Mouse (Mus musculus): ENCODE measurements around the gene Aff1. TPM values are rescaled to one million over a fixed set of nuclear protein-coding genes. Genes with fewer than 3 reads are reported as not detected.

Gene Aff1
- polyA plus RNA-seq, 1 experiment from 2014 or later: 2.3 TPM

DNA sequence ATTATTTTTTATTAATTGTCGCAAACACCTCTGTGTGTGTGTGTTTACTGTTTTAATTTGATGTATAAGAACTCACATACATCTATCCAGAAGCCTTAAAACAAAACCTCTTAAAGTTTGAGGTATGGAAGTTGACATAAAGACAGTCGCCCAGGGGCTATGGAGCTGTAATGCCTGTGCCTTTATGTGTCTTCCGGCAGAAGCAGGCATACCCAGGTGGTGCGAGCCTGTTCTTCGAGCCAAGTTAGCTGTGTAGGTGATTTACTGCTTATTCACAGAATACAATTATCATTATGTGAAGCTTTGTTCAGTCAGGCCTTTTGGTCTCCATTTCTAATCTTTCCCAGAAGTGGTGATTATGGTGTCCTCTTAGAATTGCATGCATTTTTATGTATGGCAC, 111.2 kb downstream of the Aff1 start:
- H3K4me1 ChIP-seq (replicated peaks): peaks cover 38% of the 10 kb centered on the region
- WGBS: 32% methylated on average over 5 of the region's 5 CpGs
- peak; percentile 66 for ATAC-seq (ENCODE audit: low read depth)
- H3K9ac ChIP-seq: no peak overlapping the region
- H3K27me3 ChIP-seq: no peaks in the 10 kb centered on the region
- no peaks in the 10 kb centered on the region for H3K9me3 ChIP-seq
- no peak overlapping the region for H3K4me3 ChIP-seq
- H3K36me3 ChIP-seq: no peaks in the 10 kb centered on the region
- H3K27ac ChIP-seq (replicated peaks): peak overlapping the region; percentile 70
- no peak overlapping the region for H3K4me2 ChIP-seq

DNA sequence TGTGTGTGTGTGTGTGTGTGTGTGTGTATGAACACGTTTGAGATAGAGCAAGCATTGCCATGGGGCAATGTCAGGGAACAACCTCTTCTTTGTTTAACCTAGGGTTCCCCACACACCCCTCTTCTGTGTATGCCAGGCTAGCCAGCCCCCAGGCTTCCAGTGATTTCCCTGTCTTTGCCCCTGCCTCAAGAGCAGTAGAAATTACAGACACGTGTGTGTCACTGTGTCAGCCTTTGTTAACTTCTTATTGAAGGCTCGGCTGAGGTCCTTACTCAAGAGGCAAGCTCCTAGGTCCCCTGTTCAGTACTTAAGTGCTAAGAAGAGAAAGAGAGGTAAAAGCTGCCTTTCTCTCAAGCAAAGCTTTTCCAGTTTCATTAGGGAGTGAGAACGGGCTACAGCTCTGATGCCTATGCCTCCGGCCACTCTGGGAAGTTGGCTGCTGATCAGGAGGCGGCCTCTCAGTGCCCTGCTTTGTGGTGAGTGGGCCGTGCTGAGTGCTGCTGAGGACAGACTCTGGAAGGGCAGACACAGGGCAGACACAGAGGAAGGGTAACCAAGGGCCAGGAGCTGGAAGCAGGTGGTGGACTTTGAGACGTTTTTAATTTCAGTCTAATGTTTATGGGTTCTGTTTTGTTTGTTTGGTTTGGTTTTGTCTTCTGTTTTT, 111.9 kb downstream of the Aff1 start:
- Histone ChIP-seq H3K27ac (replicated peaks) (peak overlapping the region; percentile 70), H3K9me3 (no peaks in the 10 kb centered on the region), H3K4me1 (replicated peaks) (peaks cover 37% of the 10 kb centered on the region), H3K36me3 (no peaks in the 10 kb centered on the region), H3K27me3 (no peaks in the 10 kb centered on the region), H3K9ac (no peak overlapping the region), H3K4me3 (no peak overlapping the region), H3K4me2 (no peak overlapping the region)
- peak; percentile 87 for ATAC-seq (ENCODE audit: low read depth)
- WGBS: 7% methylated on average over 8 of the region's 8 CpGs

DNA sequence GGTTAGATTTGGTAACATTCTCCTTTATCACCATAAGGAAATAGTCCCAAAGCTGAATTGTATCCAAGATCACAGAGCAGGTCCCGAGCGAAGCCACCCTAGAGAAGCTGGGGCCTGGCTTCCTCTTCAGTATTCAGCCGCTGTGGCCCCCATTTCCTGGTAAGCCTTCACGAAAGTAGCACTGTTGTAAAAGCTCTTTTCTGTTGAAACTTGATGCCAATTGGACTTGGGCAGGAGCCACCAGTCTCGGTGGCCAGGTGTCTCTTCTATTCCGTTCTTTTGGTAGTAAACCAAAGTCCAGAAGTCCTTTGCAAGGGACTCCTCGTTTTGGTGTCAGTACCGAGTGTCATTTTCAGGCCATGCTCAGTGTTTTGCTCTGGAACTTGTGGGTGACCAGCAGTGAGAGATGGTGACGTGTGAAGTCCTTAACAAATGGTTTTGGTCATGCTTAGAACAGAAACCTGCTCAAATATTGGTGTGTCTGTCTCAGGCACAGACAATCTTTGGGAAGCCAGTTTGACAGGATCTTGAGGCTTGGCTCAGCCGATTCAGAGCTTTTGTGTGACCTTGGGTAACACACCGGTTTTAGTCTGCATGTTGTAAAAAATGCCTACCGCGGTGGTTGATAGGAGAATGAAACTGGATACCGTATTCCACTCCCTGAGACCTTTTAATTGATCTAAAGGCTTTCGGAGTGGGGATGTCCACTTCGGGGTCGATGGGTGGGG, 114.8 kb downstream of the Aff1 start:
- Histone ChIP-seq H3K36me3 (no peaks in the 10 kb centered on the region), H3K9me3 (no peaks in the 10 kb centered on the region), H3K4me2 (no peak overlapping the region), H3K9ac (no peak overlapping the region), H3K4me1 (replicated peaks) (peaks cover 29% of the 10 kb centered on the region), H3K4me3 (no peak overlapping the region), H3K27me3 (no peaks in the 10 kb centered on the region), H3K27ac (replicated peaks) (no peak overlapping the region)
- no peak for ATAC-seq (ENCODE audit: low read depth)
- WGBS: 67% methylated on average over 17 of the region's 17 CpGs

DNA sequence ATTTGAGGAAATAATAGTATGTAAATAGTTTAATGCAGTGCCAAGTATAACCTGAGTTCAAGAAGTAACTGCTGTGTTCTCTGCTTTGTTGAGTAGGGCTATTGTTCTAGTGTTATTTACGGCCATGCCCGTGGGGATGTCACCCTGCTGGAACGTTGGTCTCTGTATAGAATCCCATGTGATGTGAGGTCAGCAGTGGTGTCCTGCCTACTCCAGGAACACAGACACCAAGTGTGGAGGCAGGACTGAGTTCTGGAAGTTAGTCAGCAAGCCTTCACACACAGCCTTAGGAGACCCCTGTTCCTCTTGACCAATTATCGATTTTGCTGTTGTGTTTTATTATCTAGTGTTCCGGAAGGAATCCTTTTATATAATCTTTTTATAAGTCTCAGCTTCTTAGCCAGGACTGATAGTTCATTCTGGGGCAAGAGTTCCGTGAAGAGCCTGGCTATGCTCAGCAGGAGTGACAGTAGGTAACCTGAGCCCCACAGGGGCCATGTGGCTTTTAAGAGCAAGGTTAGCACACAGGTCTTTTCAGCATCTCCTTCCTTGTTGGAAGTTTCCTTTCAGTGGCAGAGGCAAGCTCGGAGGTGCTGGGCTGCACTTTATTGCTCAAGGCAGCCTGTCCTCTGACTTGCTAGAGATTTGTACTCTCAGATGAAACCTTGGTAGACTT, 115.6 kb downstream of the Aff1 start:
- Histone ChIP-seq H3K36me3 (no peaks in the 10 kb centered on the region), H3K27ac (replicated peaks) (no peak overlapping the region), H3K4me1 (replicated peaks) (peaks cover 25% of the 10 kb centered on the region), H3K27me3 (no peaks in the 10 kb centered on the region), H3K4me2 (no peak overlapping the region), H3K4me3 (no peak overlapping the region), H3K9ac (no peak overlapping the region), H3K9me3 (no peaks in the 10 kb centered on the region)
- WGBS: 34% methylated on average over 7 of the region's 7 CpGs
- ATAC-seq (ENCODE audit: low read depth): no peak

DNA sequence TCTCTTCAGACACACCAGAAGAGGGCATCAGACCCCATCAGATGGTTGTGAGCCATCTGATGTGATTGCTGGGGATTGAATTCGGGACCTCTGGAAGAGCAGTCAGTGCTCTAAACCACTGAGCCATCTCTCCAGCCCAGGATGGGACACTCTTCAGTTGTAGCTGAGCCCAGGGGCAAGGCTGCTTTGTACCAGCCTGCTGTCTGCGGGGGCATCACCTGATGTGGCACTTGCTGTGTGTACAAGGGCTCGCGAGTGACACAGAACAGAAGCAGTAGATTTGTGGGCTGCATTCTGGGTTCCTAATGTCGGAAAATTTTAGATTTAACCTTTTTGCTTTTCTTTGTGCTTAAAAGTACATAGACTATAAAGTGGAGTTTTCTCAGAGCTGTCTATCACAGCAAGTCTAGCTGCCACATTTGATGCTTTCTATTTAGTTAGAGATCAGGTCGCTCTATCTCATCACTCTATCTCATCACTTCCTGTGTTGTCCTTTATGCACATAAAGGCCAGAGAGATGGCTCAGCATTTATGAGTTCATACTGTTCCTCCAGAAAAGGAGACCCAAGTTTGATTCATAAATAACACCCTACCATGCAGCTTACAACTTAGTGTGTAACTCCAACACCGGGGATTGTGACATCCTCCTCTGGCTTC, 117.6 kb downstream of the Aff1 start:
- Histone ChIP-seq H3K9me3 (no peaks in the 10 kb centered on the region), H3K27ac (replicated peaks) (no peak overlapping the region), H3K4me3 (no peak overlapping the region), H3K27me3 (no peaks in the 10 kb centered on the region), H3K9ac (no peak overlapping the region), H3K4me2 (no peak overlapping the region), H3K4me1 (replicated peaks) (peaks cover 13% of the 10 kb centered on the region), H3K36me3 (no peaks in the 10 kb centered on the region)
- no peak for ATAC-seq (ENCODE audit: low read depth)
- 92% methylated on average over 7 of the region's 7 CpGs for WGBS

DNA sequence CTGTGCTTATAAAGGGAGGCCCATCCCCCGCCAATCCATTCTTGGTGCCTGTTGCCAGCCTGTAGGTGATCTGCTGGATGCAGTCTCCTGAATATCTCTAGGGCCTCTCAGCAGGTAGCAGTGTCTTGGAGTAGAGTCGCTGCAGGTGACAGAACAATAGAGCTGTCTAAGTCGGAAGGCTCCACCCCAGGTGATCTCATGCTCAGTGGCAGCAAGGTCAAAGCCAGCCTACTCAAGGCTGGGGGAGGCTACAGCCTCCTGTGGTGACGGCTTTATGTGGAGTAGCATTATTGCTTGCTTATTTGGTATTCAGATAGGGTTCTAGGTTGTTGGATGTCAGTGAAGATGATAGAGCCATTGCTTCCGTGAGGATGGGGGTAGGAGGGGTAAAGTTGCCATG, 121.1 kb downstream of the Aff1 start:
- no peaks in the 10 kb centered on the region for H3K36me3 ChIP-seq
- H3K4me2 ChIP-seq: no peak overlapping the region
- H3K4me1 ChIP-seq (replicated peaks): 0 out of 2 replicates have a peak, but pooled peaks cover 6% of the 10 kb centered on the region
- H3K27me3 ChIP-seq: no peaks in the 10 kb centered on the region
- no peak for ATAC-seq (ENCODE audit: low read depth)
- H3K9ac ChIP-seq: no peak overlapping the region
- no peaks in the 10 kb centered on the region for H3K9me3 ChIP-seq
- H3K27ac ChIP-seq (replicated peaks): no peak overlapping the region
- WGBS: 73% methylated on average over 5 of the region's 5 CpGs
- no peak overlapping the region for H3K4me3 ChIP-seq

DNA sequence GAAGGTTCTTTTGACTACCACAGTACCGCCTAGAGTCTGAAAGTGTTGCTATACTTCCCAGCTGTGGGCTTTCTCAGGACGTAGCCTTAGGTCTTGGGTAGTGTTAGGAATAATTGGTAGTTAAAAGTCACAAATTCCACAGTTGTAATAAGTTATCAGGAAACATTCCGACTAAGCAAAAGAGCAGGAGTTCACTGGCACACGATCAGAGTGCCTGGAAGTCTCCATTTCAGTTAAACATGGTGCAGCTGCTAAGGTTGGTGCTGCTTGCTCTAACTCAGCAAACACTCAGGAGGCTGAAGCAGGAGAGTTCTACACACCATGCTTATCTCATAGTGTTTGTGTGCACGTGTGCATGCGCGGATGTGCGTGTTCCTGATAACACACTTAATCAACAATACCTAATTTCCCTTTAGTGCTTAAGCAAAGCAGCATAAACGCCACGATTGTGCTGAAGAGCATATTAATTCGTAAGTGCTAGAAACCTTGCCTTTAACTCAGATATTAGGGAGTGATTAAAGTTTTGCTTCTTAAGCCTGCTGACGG, 121.9 kb downstream of the Aff1 start:
- Histone ChIP-seq H3K27ac (replicated peaks) (no peak overlapping the region), H3K9ac (no peak overlapping the region), H3K9me3 (no peaks in the 10 kb centered on the region), H3K27me3 (no peaks in the 10 kb centered on the region), H3K36me3 (no peaks in the 10 kb centered on the region), H3K4me3 (no peak overlapping the region), H3K4me2 (no peak overlapping the region), H3K4me1 (replicated peaks) (0 out of 2 replicates have a peak, but pooled peaks cover 7% of the 10 kb centered on the region)
- WGBS: 94% methylated on average over 12 of the region's 12 CpGs
- no peak for ATAC-seq (ENCODE audit: low read depth)

DNA sequence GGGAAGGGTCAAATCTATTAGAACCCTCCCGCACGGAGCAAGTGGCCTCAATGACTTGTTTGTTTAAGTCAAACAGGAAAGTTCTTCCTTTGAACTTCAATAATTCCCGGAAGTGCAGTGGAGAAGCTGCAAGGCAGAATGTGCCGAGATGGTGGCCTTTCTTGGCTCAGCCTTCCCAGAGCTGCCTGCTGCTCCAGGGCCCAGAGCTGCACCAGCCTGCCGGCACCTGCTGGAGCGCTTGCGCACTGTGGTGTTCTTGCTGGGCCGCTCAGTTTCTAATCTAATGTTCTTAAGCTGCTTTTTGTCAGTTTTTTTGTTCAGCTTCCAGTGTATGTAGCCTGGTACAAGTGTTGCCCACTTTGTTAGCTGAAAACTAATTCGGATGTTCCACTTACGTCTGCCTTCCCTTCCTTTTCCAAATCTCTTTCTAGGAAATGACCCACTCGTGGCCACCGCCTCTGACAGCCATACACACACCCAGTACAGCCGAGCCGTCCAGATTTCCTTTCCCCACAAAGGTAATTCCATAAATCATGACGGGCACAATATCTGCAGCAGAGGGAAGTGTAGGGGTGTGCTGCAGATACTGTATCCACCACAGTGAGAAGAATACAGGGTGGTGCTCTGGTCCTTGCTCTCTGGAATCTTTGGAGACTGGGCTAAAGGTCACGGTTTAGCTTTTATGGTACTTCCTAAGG, 122.5 kb downstream of the Aff1 start:
- Histone ChIP-seq H3K9ac (no peak overlapping the region), H3K4me3 (no peak overlapping the region), H3K4me2 (no peak overlapping the region), H3K36me3 (no peaks in the 10 kb centered on the region), H3K27ac (replicated peaks) (0 out of 2 replicates have a peak overlapping the region, but pooled peaks have one; percentile 20), H3K27me3 (no peaks in the 10 kb centered on the region), H3K9me3 (no peaks in the 10 kb centered on the region), H3K4me1 (replicated peaks) (0 out of 2 replicates have a peak, but pooled peaks cover 7% of the 10 kb centered on the region)
- no peak for ATAC-seq (ENCODE audit: low read depth)
- WGBS: 66% methylated on average over 16 of the region's 16 CpGs

DNA sequence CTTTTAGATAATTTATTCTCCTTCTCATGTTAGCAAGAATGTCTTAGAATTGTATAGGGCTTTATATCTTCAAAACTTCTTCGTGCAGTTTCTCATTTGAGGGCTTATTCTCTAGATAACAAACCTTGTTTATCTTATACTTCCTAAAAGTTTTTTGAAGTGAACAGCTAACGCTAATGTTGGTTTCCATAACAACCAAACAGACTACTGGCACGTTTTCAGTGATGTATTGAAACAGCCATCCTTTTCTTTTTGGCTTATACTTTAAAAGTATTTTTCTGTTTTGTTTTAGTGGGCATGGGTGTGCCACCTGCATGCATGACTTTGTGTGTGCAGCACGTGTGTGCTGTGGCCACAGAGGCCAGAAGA, 123.1 kb downstream of the Aff1 start:
- Histone ChIP-seq H3K27ac (replicated peaks) (no peak overlapping the region), H3K27me3 (no peaks in the 10 kb centered on the region), H3K9me3 (no peaks in the 10 kb centered on the region), H3K9ac (no peak overlapping the region), H3K4me1 (replicated peaks) (0 out of 2 replicates have a peak, but pooled peaks cover 7% of the 10 kb centered on the region), H3K36me3 (no peaks in the 10 kb centered on the region), H3K4me2 (no peak overlapping the region), H3K4me3 (no peak overlapping the region)
- 60% methylated on average over 4 of the region's 4 CpGs for WGBS
- ATAC-seq (ENCODE audit: low read depth): no peak

DNA sequence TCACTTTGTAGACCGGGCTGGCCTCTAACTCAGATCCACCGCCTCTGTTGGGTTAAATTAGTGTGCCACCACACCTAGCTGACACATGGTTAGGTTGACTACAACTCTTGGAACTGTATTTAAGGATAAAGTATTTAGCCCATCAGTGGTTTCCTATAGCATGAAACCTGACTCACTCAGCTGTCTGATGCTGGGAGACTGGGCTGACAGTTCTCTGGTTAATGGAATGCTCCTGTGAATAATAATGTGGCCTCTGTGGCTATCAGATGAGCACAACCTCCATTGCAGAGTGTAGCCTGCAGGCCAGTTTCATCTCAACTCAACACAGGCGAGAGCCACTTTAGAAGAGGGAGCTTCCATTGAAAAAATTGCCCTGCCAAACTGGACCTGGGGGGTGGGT, 124.5 kb downstream of the Aff1 start:
- Histone ChIP-seq H3K27ac (replicated peaks) (no peak overlapping the region), H3K4me3 (no peak overlapping the region), H3K36me3 (no peaks in the 10 kb centered on the region), H3K9me3 (no peaks in the 10 kb centered on the region), H3K4me2 (no peak overlapping the region), H3K4me1 (replicated peaks) (0 out of 2 replicates have a peak, but pooled peaks cover 7% of the 10 kb centered on the region), H3K9ac (no peak overlapping the region), H3K27me3 (no peaks in the 10 kb centered on the region)
- WGBS: 94% methylated on average over 3 of the region's 3 CpGs
- no peak for ATAC-seq (ENCODE audit: low read depth)

DNA sequence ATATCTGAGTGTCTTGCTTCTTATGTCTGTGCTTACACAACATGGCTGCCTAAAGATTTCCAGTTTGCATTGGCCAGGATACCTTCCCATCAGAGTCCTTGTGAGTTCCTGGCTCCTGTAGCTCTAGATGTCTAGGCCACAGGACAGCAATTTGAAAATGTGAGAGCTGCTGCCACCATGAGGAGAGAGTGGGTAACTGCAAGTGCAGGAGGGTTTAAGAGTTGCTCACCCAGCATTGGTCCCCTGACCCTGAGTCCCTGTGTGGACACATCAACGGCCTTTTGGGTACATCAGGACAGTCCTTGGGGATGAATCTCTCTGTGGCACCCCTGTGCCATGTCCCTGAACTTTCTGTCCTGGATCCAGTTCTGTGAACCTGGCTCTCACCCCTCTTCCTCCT, 125.6 kb downstream of the Aff1 start:
- H3K4me1 ChIP-seq (replicated peaks): 0 out of 2 replicates have a peak, but pooled peaks cover 7% of the 10 kb centered on the region
- no peak overlapping the region for H3K4me2 ChIP-seq
- no peak overlapping the region for H3K9ac ChIP-seq
- WGBS: 30% methylated on average over 1 of the region's 1 CpGs
- H3K27ac ChIP-seq (replicated peaks): no peak overlapping the region
- H3K27me3 ChIP-seq: no peaks in the 10 kb centered on the region
- H3K9me3 ChIP-seq: no peaks in the 10 kb centered on the region
- H3K4me3 ChIP-seq: no peak overlapping the region
- ATAC-seq (ENCODE audit: low read depth): peak; percentile 62
- no peaks in the 10 kb centered on the region for H3K36me3 ChIP-seq
